Mouse (Mus musculus): ENCODE measurements around the gene Ttc7b. TPM values are rescaled to one million over a fixed set of nuclear protein-coding genes. Genes with fewer than 3 reads are reported as not detected.

Gene Ttc7b
- polyA plus RNA-seq, 1 experiment: 149 TPM

DNA sequence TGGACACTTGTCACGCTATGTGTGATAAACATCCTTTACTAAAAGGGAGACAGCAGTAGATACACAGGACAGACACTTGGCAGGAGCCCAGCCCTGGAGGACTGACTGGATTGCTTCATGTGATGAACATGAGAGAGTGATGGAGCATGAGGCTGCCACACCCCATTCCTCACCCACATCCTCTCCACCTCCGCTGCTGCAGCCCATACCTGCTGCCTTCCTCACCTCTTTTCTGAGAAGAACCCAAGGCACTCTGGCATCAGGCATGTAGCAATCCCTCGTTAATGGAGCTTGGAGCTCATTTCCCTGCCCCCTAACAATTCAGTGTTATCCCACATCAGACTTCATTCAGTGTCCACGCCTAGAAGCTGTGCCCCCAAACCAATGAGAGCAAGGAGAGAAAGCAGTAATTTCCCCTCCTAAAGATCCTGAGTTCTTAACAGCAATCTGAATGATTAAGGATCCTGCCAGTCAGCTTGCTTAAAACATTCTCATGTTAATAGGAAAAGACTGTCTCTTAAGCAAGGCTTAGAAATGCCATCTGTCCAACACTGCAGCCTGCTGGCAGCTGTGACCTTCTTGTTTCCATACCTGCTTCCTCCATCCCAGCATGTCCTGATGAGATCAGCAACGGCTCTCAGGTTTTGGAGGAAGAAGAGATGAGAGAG is 183.1 kb downstream of the Ttc7b start:
- WGBS: 45% methylated on average over 5 of the region's 5 CpGs

DNA sequence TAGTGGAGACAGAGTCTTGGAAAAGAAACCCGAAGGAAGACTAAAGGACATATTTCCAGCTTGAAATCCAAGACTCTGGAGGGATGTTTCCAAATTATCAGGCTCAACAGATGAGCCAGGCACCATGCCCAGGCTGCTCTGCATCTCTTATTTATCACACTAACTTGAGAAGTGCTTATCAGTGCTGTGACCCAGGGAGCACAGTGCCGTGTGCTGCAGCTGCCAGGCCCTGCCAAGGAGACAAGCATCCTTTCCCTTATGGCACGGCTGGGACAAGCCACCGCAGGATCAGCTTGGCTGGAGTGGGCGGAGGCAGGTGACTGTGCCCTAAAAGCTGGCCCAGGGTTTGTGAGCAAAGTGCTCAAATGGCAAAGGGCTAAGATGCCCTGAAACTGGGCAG is 184.4 kb downstream of the Ttc7b start:
- TF ChIP-seq POLR2A (IDR thresholded peaks at IDR 0.05; ENCODE audit: borderline replicate concordance, insufficient read depth, low read length) (no peak), CTCF (IDR thresholded peaks at IDR 0.05; ENCODE audit: borderline replicate concordance, insufficient read depth, low read depth, low read length) (no peak)
- peaks cover 22% of the 10 kb centered on the region for H3K4me1 ChIP-seq (ENCODE audit: control insufficient read depth, insufficient read depth, low read length)
- DNase-seq: no peak
- H3K27ac ChIP-seq (ENCODE audit: insufficient read depth, low read length): 0 out of 2 replicates have a peak overlapping the region, but pooled peaks have one; percentile 11
- no peaks in the 10 kb centered on the region for H3K27me3 ChIP-seq (ENCODE audit: control insufficient read depth, insufficient read depth, low read length)
- 33% methylated on average over 5 of the region's 5 CpGs for WGBS
- no peak overlapping the region for H3K4me3 ChIP-seq (replicated peaks; ENCODE audit: insufficient read depth, low read depth, low read length)

More for the DNA sequence above, 183.1 kb downstream of the Ttc7b start:
- Histone ChIP-seq H3K4me1 (ENCODE audit: control insufficient read depth, insufficient read depth, low read length) (peaks cover 22% of the 10 kb centered on the region), H3K27me3 (ENCODE audit: control insufficient read depth, insufficient read depth, low read length) (no peaks in the 10 kb centered on the region), H3K4me3 (replicated peaks; ENCODE audit: insufficient read depth, low read depth, low read length) (no peak overlapping the region), H3K27ac (ENCODE audit: insufficient read depth, low read length) (peak overlapping the region; percentile 44; the same call in 1 of the 2 replicates)
- DNase-seq: peak; percentile 71 to 80
- TF ChIP-seq CTCF (IDR thresholded peaks at IDR 0.05; ENCODE audit: borderline replicate concordance, insufficient read depth, low read depth, low read length): peak; percentile 76
- no peak for TF ChIP-seq POLR2A (IDR thresholded peaks at IDR 0.05; ENCODE audit: borderline replicate concordance, insufficient read depth, low read length)

DNA sequence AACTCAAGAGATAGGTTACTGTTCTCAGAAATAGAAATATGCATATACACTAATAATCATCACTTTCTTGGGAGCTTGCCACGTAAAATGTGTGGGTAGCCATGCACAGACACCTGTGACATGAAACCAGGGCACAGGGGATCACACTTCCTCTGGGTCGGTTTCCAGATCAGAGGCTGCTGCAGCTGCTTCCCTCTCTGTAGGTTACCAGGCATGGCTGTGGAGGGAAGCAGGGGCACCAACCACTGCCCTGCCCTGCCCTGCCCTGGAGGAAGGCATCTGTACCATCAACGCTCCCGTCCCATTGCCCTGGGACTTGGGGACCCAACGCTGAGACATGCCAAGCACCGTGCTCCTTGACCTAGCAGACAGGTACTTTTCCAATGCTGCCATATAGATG is 188.8 kb downstream of the Ttc7b start:
- DNase-seq: no peak
- Histone ChIP-seq H3K27ac (ENCODE audit: insufficient read depth, low read length) (no peak overlapping the region), H3K4me3 (replicated peaks; ENCODE audit: insufficient read depth, low read depth, low read length) (no peak overlapping the region), H3K4me1 (ENCODE audit: control insufficient read depth, insufficient read depth, low read length) (peaks cover 10% of the 10 kb centered on the region), H3K27me3 (ENCODE audit: control insufficient read depth, insufficient read depth, low read length) (no peaks in the 10 kb centered on the region)
- 95% methylated on average over 6 of the region's 6 CpGs for WGBS
- TF ChIP-seq CTCF (IDR thresholded peaks at IDR 0.05; ENCODE audit: borderline replicate concordance, insufficient read depth, low read depth, low read length): no peak
- no peak for TF ChIP-seq POLR2A (IDR thresholded peaks at IDR 0.05; ENCODE audit: borderline replicate concordance, insufficient read depth, low read length)

DNA sequence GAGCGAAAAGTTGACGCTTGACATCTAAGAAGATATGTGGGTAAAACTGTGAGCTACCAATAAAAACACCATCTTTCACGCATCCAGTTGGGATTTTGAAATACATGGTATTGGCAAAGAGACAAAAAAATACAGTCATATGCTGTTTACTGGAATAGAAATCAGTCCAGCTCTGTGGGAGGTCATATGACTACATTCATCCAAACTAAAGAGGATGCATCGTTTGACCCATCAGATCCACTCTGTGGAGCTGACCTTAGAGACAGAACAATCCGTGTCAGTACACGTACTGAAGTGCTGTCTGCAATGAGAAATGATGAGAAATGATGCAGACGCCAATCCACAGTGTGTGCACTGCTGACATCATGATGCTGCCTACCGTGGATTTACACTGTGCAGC is 190.4 kb downstream of the Ttc7b start:
- 58% methylated on average over 8 of the region's 8 CpGs for WGBS
- Histone ChIP-seq H3K27ac (ENCODE audit: insufficient read depth, low read length) (no peak overlapping the region), H3K27me3 (ENCODE audit: control insufficient read depth, insufficient read depth, low read length) (no peaks in the 10 kb centered on the region), H3K4me1 (ENCODE audit: control insufficient read depth, insufficient read depth, low read length) (peaks cover 19% of the 10 kb centered on the region), H3K4me3 (replicated peaks; ENCODE audit: insufficient read depth, low read depth, low read length) (no peak overlapping the region)
- DNase-seq: no peak
- no peak for TF ChIP-seq CTCF (IDR thresholded peaks at IDR 0.05; ENCODE audit: borderline replicate concordance, insufficient read depth, low read depth, low read length)
- TF ChIP-seq POLR2A (IDR thresholded peaks at IDR 0.05; ENCODE audit: borderline replicate concordance, insufficient read depth, low read length): no peak

DNA sequence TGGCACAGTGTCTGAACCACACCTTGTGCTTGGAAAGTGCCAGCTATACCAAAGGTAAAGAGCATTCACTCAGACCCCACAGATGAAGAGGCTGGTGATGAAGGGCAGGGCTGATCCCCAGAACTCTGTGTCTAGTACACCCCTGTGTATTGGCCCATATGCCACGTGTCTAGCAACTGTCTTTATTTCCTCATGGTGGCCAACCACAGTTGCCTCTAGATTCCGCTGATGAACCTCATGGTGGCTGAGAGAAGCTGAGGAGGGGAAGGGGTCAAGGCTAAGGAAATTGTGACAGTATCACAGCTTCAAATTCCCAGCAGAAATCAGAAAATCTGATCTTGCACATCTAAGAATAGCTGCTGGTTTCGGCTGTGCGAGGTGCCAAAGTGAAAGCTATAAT is 191.6 kb downstream of the Ttc7b start:
- WGBS: 84% methylated on average over 4 of the region's 4 CpGs
- H3K27me3 ChIP-seq (ENCODE audit: control insufficient read depth, insufficient read depth, low read length): no peaks in the 10 kb centered on the region
- peaks cover 27% of the 10 kb centered on the region for H3K4me1 ChIP-seq (ENCODE audit: control insufficient read depth, insufficient read depth, low read length)
- TF ChIP-seq CTCF (IDR thresholded peaks at IDR 0.05; ENCODE audit: borderline replicate concordance, insufficient read depth, low read depth, low read length) (no peak), POLR2A (IDR thresholded peaks at IDR 0.05; ENCODE audit: borderline replicate concordance, insufficient read depth, low read length) (no peak)
- DNase-seq: no peak
- H3K4me3 ChIP-seq (replicated peaks; ENCODE audit: insufficient read depth, low read depth, low read length): no peak overlapping the region
- no peak overlapping the region for H3K27ac ChIP-seq (ENCODE audit: insufficient read depth, low read length)

DNA sequence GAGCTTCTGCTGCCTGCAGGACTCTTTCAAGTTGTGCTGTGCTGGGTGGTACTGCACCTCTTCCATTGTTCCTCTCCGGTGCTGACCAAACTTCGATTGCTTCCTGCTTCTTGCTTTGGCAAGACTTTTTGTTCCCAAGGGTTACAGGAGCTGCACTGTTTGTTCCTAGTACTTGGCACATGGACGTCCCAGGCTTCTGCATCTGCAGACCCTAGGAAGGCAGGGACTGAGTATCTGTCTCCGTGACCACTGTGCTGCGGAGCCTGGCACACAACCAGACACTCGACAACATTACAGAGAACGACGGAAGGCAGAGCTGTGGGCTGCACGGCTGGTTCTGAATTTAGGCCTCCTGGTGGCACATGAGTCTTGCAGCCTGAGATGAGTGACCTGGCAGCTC is 192.1 kb downstream of the Ttc7b start:
- Histone ChIP-seq H3K27ac (ENCODE audit: insufficient read depth, low read length) (no peak overlapping the region), H3K4me3 (replicated peaks; ENCODE audit: insufficient read depth, low read depth, low read length) (no peak overlapping the region), H3K27me3 (ENCODE audit: control insufficient read depth, insufficient read depth, low read length) (no peaks in the 10 kb centered on the region), H3K4me1 (ENCODE audit: control insufficient read depth, insufficient read depth, low read length) (peaks cover 27% of the 10 kb centered on the region)
- no peak for DNase-seq
- TF ChIP-seq POLR2A (IDR thresholded peaks at IDR 0.05; ENCODE audit: borderline replicate concordance, insufficient read depth, low read length): no peak
- 46% methylated on average over 9 of the region's 9 CpGs for WGBS

DNA sequence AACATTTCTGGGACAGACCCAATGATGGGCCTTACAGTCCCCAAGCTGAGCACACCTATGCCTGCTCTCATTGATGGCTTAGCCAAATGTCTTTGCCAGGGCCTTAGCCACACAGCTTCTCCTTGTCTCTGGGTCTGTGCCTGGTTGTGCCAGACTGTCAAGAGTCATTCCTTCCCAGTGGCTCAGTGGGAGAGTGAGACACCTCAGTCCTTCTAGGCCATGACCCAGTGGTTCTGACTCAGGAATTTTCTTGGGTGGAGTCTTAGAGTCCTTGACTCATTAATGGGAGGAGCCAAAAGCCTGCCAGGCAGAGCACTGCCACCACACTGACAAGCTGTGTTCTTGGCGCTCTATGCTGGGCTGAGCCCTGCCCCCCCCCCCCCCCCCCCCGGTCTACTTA is 193.9 kb downstream of the Ttc7b start:
- H3K27ac ChIP-seq (ENCODE audit: insufficient read depth, low read length): 0 out of 2 replicates have a peak overlapping the region, but pooled peaks have one; percentile 24
- H3K27me3 ChIP-seq (ENCODE audit: control insufficient read depth, insufficient read depth, low read length): no peaks in the 10 kb centered on the region
- peak; percentile 54 to 68 for DNase-seq
- TF ChIP-seq CTCF (IDR thresholded peaks at IDR 0.05; ENCODE audit: borderline replicate concordance, insufficient read depth, low read depth, low read length) (no peak), POLR2A (IDR thresholded peaks at IDR 0.05; ENCODE audit: borderline replicate concordance, insufficient read depth, low read length) (no peak)
- peaks cover 32% of the 10 kb centered on the region for H3K4me1 ChIP-seq (ENCODE audit: control insufficient read depth, insufficient read depth, low read length)
- H3K4me3 ChIP-seq (replicated peaks; ENCODE audit: insufficient read depth, low read depth, low read length): no peak overlapping the region
- WGBS: 35% methylated on average over 2 of the region's 2 CpGs

DNA sequence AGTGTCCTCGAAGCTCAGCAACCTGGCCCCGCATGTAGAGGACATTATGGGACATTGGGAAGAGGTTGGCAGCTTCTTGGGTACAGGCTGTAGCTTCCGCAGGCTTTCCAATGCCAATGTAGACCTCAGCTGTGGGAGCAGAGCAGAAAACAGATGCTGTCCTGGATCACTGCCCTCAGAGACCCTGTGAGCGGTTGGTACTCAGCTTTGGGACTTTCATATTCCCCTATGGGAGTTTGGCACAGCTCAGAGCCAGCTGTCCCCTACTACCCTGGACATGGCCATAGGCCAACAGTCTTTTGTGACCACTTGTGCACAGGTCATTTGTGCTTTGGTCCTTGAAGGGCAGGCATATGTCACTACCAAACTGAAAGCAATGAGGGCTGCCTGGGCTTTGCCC is 195.0 kb downstream of the Ttc7b start:
- Histone ChIP-seq H3K27me3 (ENCODE audit: control insufficient read depth, insufficient read depth, low read length) (no peaks in the 10 kb centered on the region), H3K27ac (ENCODE audit: insufficient read depth, low read length) (peak overlapping the region; percentile 24; the same call in 1 of the 2 replicates), H3K4me1 (ENCODE audit: control insufficient read depth, insufficient read depth, low read length) (peaks cover 32% of the 10 kb centered on the region), H3K4me3 (replicated peaks; ENCODE audit: insufficient read depth, low read depth, low read length) (no peak overlapping the region)
- no peak for TF ChIP-seq POLR2A (IDR thresholded peaks at IDR 0.05; ENCODE audit: borderline replicate concordance, insufficient read depth, low read length)
- TF ChIP-seq CTCF (IDR thresholded peaks at IDR 0.05; ENCODE audit: borderline replicate concordance, insufficient read depth, low read depth, low read length): no peak
- 18% methylated on average over 4 of the region's 4 CpGs for WGBS
- peak; percentile 51 for DNase-seq

Data from cerebellum, adult 2 months (tissue).